Mouse (Mus musculus): Measurements from ENCODE around the gene Olfr1012. TPM values are rescaled to one million over a fixed set of nuclear protein-coding genes. Genes with fewer than 3 reads are reported as not detected.
"Not testable (repeated sequence)": the region's sequence is repeated elsewhere in the genome, so short reads cannot be mapped to it uniquely, and the experiment has no call there.

Olfr1012 gene
- total RNA-seq (2015; ENCODE audit: low replicate concordance) (not detected in 2 replicates), total RNA-seq (2017; ENCODE audit: low replicate concordance) (not detected in 2 replicates)

DNA sequence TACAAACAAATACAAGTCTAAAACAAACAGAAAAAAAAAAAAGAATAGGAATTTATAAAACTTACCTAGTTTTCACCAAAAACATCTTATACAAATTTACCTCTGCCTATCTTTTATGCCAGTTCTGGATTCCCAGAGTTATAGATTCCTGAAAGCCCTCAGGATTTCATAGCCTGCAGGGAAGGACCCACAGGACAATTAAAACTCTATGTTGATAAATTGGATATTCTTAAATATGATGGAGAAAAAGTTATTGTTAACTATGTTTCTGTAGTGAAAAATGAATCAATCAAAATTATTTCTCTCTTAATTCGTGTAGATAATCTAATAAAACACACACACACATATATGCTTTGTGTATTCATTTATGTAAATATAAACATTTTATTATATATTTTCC is at the start of gene Olfr1012:
Gene Olfr1012 (minus strand): TSS at position 101 of the 400 bp plus-strand sequence.
- ATAC-seq (replicated peaks; ENCODE audit: low FRiP score, poor library complexity, severe bottlenecking), result no peak

DNA sequence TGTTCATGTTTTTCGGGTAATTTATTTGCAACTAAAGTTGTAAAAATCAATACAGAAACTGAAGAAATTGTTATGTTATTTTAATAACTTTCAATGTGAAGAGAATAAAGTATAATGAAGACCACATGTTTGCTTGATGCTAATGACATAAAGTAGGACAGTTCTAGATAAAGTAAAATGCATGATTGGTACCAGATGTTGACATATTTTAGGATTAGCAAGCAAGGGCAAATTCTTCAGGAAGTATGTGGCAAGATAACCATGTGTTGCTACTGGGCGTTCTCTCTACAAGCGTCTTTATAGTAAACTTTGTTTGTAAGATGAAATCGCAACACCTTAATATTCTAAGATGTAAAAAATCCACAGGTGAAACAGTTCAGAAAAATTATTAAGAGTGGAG is 41.9 kb upstream of the Olfr1012 start:
- no peak for ATAC-seq (replicated peaks; ENCODE audit: low FRiP score, poor library complexity, severe bottlenecking)

DNA sequence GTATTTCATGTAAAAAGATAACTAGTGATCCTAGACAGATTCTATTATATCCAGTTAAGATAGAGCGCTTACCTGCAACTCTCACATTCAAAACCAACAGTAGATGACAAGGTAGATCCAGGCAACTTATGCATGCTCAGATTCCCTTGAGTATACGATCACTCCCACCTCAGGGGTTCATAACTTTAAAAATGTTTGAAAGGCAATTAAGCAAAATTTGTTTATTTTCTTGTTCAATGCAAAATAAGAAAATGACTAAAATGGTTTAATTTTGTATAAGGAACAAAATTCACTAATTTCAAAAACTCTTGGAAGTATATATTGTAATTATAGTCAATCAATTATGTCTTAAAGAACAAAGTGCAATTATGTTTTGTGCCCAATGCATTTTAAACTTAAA is 39.9 kb upstream of the Olfr1012 start, which contains the start of gene Olfr1016:
Gene Olfr1016 (minus strand): TSS at position 101 of the 400 bp plus-strand sequence.
- ATAC-seq (replicated peaks; ENCODE audit: low FRiP score, poor library complexity, severe bottlenecking), result no peak

DNA sequence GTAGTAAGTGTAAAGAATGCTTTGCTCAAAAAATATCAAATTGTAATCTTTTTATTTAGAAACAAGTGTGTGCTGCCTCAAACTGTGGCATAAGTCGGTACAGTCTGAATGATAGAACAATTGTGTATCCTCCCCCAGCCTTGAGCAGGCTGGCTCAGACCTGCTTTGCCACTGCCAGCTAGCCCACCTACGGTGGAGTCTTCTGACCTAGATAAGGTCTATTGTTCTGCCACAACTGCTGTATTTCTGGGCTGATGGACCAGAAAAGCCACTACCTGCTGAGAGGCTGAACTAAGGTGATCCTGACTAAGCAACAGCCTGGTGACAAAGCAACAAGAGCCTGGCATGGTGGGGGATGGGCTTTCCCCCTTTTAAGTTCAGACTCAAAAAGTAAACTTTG is 29.8 kb upstream of the Olfr1012 start:
- no peak for ATAC-seq (replicated peaks; ENCODE audit: low FRiP score, poor library complexity, severe bottlenecking)

DNA sequence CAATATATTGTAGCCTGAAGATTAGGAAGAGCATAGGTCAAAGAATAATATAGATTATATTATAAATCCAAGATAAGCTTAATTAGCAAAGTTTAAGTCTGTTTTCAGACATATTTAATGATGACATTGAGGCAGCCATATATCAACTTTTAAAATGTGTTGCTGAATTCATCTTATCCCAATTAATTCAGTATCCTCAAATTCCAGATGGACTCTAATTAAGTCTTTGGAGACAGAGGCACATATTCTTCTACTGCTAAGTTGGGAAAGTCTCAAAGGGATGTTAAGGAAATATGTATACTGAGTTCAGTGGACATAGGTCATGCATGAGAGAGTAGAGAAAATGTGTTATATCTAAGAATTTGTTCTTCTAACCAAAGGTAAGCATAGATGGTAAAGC is 19.2 kb upstream of the Olfr1012 start, which contains the start of gene Olfr1015:
Gene Olfr1015 (plus strand): TSS at position 301 of the 400 bp plus-strand sequence.
- no peak for ATAC-seq (replicated peaks; ENCODE audit: low FRiP score, poor library complexity, severe bottlenecking)

DNA sequence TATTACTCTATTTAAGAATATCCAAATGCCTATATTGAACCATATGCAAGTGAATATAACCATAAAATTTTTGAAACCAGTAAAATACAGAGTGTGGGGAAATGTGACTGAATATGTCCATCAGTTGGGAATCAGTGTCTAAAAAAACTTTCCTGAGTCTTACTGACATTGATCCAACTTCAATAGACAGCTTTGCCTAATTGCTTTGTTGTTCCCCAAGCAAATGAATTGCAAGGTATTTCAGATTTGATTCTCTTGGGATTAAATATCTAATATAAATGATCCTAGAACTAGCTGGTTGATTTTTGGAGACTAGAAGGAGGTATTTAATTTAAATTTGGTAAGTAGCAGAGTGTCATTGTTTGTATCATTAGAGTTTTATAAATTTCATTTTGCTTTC is 9.8 kb upstream of the Olfr1012 start, which contains the start of gene Olfr1014:
Gene Olfr1014 (plus strand): TSS at position 301 of the 400 bp plus-strand sequence.
- ATAC-seq (replicated peaks; ENCODE audit: low FRiP score, poor library complexity, severe bottlenecking), result no peak

DNA sequence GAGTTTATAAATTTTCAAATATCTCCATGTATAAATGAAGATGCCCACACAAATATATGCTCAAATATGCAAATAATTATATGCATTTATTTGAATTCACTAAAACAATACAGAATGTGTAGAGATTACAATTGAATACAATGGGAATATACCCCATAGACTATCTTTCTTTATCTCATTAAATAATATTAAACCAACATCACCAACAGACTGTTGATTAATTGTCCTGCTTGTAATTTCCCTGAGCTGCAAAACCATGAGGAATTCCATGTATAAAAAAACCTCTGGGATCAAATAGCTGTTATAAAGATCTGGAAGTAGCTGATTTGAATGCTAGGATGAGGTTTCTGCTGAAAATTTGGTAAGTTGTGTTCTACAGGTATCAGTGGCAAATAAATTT is 4.2 kb upstream of the Olfr1012 start, which contains the start of gene Olfr1013:
Gene Olfr1013 (plus strand): TSS at position 301 of the 400 bp plus-strand sequence.
- ATAC-seq (replicated peaks; ENCODE audit: low FRiP score, poor library complexity, severe bottlenecking), result no peak

DNA sequence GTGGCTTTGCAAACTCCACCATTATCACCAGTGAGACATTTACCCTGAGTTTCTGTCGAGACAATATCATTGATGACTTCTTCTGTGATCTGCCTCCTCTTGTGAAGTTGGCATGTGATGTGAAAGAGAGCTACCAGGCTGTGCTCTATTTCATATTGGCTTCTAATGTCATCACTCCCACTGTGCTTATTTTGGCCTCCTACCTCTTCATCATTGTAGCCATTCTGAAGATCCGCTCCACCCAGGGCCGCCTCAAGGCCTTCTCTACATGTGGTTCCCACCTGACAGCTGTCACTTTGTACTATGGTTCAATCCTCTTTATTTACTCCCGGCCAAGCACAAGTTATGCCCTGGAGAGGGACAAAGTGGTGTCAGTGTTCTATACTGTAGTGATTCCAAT is 8.7 kb downstream of the Olfr1012 start:
- ATAC-seq (replicated peaks; ENCODE audit: low FRiP score, poor library complexity, severe bottlenecking), result no peak

DNA sequence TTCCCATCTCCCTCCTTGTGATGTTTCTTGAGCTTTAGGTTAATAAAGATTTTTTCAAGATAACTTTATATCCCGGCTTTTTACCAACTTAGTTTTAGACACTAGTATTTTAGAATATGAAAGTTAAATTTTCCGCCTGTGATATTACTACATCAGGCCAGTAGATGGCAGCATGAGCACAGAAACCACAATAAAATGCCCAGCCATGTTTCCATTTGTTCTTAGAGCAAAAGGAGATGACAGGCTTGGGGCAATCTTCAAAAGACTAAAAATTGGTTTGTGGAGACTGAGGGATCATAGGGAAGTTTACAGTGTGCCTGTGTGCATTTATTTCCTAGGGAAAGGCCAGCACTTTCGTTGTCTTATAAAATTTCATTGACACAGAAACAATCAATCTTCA is 36.8 kb downstream of the Olfr1012 start:
- no peak for ATAC-seq (replicated peaks; ENCODE audit: low FRiP score, poor library complexity, severe bottlenecking)

DNA sequence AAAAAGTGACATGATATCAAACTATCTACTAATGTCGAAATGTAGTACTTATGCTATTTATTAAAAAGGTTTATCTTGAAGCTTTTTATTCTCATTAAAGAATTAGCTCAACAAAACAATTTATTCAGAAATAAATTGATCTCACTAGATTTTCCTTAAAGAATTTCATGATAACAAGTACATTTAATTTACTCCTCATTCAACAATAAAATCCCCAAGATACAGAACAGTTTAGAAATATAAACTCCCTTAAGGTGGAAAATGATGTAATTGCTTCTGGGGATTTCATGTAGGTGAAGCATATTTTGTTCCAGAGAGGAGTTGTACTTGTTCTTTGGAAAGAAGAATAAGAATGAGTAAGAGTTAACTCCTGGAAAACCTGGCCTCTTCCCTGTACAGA is 47.4 kb downstream of the Olfr1012 start, which contains the start of gene Olfr1009:
Gene Olfr1009 (plus strand): TSS at position 301 of the 400 bp plus-strand sequence.
- no peak for ATAC-seq (replicated peaks; ENCODE audit: low FRiP score, poor library complexity, severe bottlenecking)

DNA sequence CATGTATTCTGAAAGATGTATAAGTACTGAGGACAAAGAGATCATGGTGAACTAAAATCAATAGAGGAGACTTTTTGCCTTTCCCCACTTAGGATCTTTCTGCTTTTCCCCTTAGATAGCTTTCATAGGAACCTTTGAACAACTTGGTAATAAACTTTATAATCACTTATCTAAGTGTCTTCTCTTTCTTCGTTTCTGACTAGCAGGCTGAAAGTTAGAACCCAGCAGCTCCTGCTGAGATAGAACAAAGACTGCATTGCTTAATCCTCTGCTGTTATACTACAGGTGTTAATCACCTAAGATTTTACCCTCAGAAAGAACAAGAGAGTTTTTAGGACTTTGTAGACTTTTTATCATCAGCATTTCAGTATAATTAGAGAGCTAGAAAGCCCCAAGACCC is 51.4 kb downstream of the Olfr1012 start:
- no peak for ATAC-seq (replicated peaks; ENCODE audit: low FRiP score, poor library complexity, severe bottlenecking)

DNA sequence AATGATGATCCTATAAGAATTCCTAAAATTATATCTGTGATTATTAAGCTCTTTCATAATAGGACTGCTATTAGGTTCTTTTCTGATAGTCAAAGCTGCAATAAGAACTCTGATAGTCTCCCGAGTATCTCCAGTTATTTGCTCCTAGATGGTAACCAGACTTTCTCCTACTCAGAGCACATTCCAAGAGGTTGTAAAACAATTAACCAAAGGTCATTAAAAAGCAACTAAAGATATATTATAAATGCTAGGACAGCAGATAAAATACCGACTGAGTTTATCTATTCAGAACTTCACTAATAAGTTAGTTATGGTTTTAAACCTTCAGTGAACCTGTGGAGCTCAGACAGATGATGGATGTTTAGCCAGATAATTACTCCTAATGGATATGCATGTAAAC is 51.9 kb downstream of the Olfr1012 start:
- ATAC-seq (replicated peaks; ENCODE audit: low FRiP score, poor library complexity, severe bottlenecking), result not testable (repeated sequence)

Other genes starting within 250 kb of the Olfr1012 start
- gene 4833423E24Rik, start 243.7 kb downstream of the Olfr1012 start, total RNA-seq (2015; ENCODE audit: low replicate concordance), result not detected in 2 replicates
- gene 4833423E24Rik, start 243.7 kb downstream of the Olfr1012 start, total RNA-seq (2017; ENCODE audit: low replicate concordance), result not detected in 2 replicates
- not detected in 2 replicates for gene Olfr996, start 183.6 kb downstream of the Olfr1012 start, total RNA-seq (2015; ENCODE audit: low replicate concordance)
- not detected in 2 replicates for gene Olfr996, start 183.6 kb downstream of the Olfr1012 start, total RNA-seq (2017; ENCODE audit: low replicate concordance)
- gene Olfr998, start 173.8 kb downstream of the Olfr1012 start, total RNA-seq (2015; ENCODE audit: low replicate concordance), result not detected in 2 replicates
- gene Olfr998, start 173.8 kb downstream of the Olfr1012 start, total RNA-seq (2017; ENCODE audit: low replicate concordance), result not detected in 2 replicates
- gene Olfr1000, start 150.9 kb downstream of the Olfr1012 start, total RNA-seq (2015; ENCODE audit: low replicate concordance), result not detected in 2 replicates
- gene Olfr1000, start 150.9 kb downstream of the Olfr1012 start, total RNA-seq (2017; ENCODE audit: low replicate concordance), result not detected in 2 replicates
- not detected in 2 replicates for gene Olfr1002, start 112.1 kb downstream of the Olfr1012 start, total RNA-seq (2015; ENCODE audit: low replicate concordance)
- not detected in 2 replicates for gene Olfr1002, start 112.1 kb downstream of the Olfr1012 start, total RNA-seq (2017; ENCODE audit: low replicate concordance)
- not detected in 2 replicates for gene Olfr154, start 98.3 kb downstream of the Olfr1012 start, total RNA-seq (2015; ENCODE audit: low replicate concordance)
- gene Olfr154, start 98.3 kb downstream of the Olfr1012 start, total RNA-seq (2017; ENCODE audit: low replicate concordance), result not detected in 2 replicates
- gene Olfr1006, start 84.0 kb downstream of the Olfr1012 start, total RNA-seq (2015; ENCODE audit: low replicate concordance), result not detected in 2 replicates
- not detected in 2 replicates for gene Olfr1006, start 84.0 kb downstream of the Olfr1012 start, total RNA-seq (2017; ENCODE audit: low replicate concordance)
- gene Olfr1008, start 73.3 kb downstream of the Olfr1012 start, total RNA-seq (2015; ENCODE audit: low replicate concordance), result not detected in 2 replicates
- gene Olfr1008, start 73.3 kb downstream of the Olfr1012 start, total RNA-seq (2017; ENCODE audit: low replicate concordance), result not detected in 2 replicates
- not detected in 2 replicates for gene Olfr1009, start 47.3 kb downstream of the Olfr1012 start, total RNA-seq (2015; ENCODE audit: low replicate concordance)
- gene Olfr1009, start 47.3 kb downstream of the Olfr1012 start, total RNA-seq (2017; ENCODE audit: low replicate concordance), result not detected in 2 replicates
- not detected in 2 replicates for gene Olfr1013, start 4.3 kb upstream of the Olfr1012 start, total RNA-seq (2015; ENCODE audit: low replicate concordance)
- gene Olfr1013, start 4.3 kb upstream of the Olfr1012 start, total RNA-seq (2017; ENCODE audit: low replicate concordance), result not detected in 2 replicates
- gene Olfr1014, start 9.9 kb upstream of the Olfr1012 start, total RNA-seq (2015; ENCODE audit: low replicate concordance), result not detected in 2 replicates
- not detected in 2 replicates for gene Olfr1014, start 9.9 kb upstream of the Olfr1012 start, total RNA-seq (2017; ENCODE audit: low replicate concordance)
- not detected in 2 replicates for gene Olfr1015, start 19.3 kb upstream of the Olfr1012 start, total RNA-seq (2015; ENCODE audit: low replicate concordance)
- 1.1 TPM in 1 of 2 replicates, not detected in the other for gene Olfr1015, start 19.3 kb upstream of the Olfr1012 start, total RNA-seq (2017; ENCODE audit: low replicate concordance)
- not detected in 2 replicates for gene Olfr1016, start 39.8 kb upstream of the Olfr1012 start, total RNA-seq (2015; ENCODE audit: low replicate concordance)
- gene Olfr1016, start 39.8 kb upstream of the Olfr1012 start, total RNA-seq (2017; ENCODE audit: low replicate concordance), result 1.4 TPM in 1 of 2 replicates, not detected in the other
- not detected in 2 replicates for gene Olfr1018, start 55.7 kb upstream of the Olfr1012 start, total RNA-seq (2015; ENCODE audit: low replicate concordance)
- not detected in 2 replicates for gene Olfr1018, start 55.7 kb upstream of the Olfr1012 start, total RNA-seq (2017; ENCODE audit: low replicate concordance)
- not detected in 2 replicates for gene Olfr1019, start 82.7 kb upstream of the Olfr1012 start, total RNA-seq (2015; ENCODE audit: low replicate concordance)
- gene Olfr1019, start 82.7 kb upstream of the Olfr1012 start, total RNA-seq (2017; ENCODE audit: low replicate concordance), result not detected in 2 replicates
- not detected in 2 replicates for gene Olfr1020, start 84.3 kb upstream of the Olfr1012 start, total RNA-seq (2015; ENCODE audit: low replicate concordance)
- not detected in 2 replicates for gene Olfr1020, start 84.3 kb upstream of the Olfr1012 start, total RNA-seq (2017; ENCODE audit: low replicate concordance)
- gene Olfr1022, start 105.8 kb upstream of the Olfr1012 start, total RNA-seq (2015; ENCODE audit: low replicate concordance), result not detected in 2 replicates
- not detected in 2 replicates for gene Olfr1022, start 105.8 kb upstream of the Olfr1012 start, total RNA-seq (2017; ENCODE audit: low replicate concordance)
- not detected in 2 replicates for gene Olfr1023, start 122.9 kb upstream of the Olfr1012 start, total RNA-seq (2015; ENCODE audit: low replicate concordance)
- not detected in 2 replicates for gene Olfr1023, start 122.9 kb upstream of the Olfr1012 start, total RNA-seq (2017; ENCODE audit: low replicate concordance)
- not detected in 2 replicates for gene Olfr1024, start 142.3 kb upstream of the Olfr1012 start, total RNA-seq (2015; ENCODE audit: low replicate concordance)
- gene Olfr1024, start 142.3 kb upstream of the Olfr1012 start, total RNA-seq (2017; ENCODE audit: low replicate concordance), result not detected in 2 replicates
- not detected in 2 replicates for gene Olfr1025-ps1, start 152.4 kb upstream of the Olfr1012 start, total RNA-seq (2015; ENCODE audit: low replicate concordance)
- gene Olfr1025-ps1, start 152.4 kb upstream of the Olfr1012 start, total RNA-seq (2017; ENCODE audit: low replicate concordance), result not detected in 2 replicates
- not detected in 2 replicates for gene Olfr1026, start 158.8 kb upstream of the Olfr1012 start, total RNA-seq (2015; ENCODE audit: low replicate concordance)
- gene Olfr1026, start 158.8 kb upstream of the Olfr1012 start, total RNA-seq (2017; ENCODE audit: low replicate concordance), result not detected in 2 replicates
- not detected in 2 replicates for gene Olfr1028, start 187.7 kb upstream of the Olfr1012 start, total RNA-seq (2015; ENCODE audit: low replicate concordance)
- gene Olfr1028, start 187.7 kb upstream of the Olfr1012 start, total RNA-seq (2017; ENCODE audit: low replicate concordance), result 0.42 TPM in 1 of 2 replicates, not detected in the other
- not detected in 2 replicates for gene Olfr1029, start 211.1 kb upstream of the Olfr1012 start, total RNA-seq (2015; ENCODE audit: low replicate concordance)
- gene Olfr1029, start 211.1 kb upstream of the Olfr1012 start, total RNA-seq (2017; ENCODE audit: low replicate concordance), result not detected in 2 replicates
- gene Olfr1030, start 216.5 kb upstream of the Olfr1012 start, total RNA-seq (2015; ENCODE audit: low replicate concordance), result not detected in 2 replicates
- not detected in 2 replicates for gene Olfr1030, start 216.5 kb upstream of the Olfr1012 start, total RNA-seq (2017; ENCODE audit: low replicate concordance)
- gene Olfr1031, start 227.5 kb upstream of the Olfr1012 start, total RNA-seq (2015; ENCODE audit: low replicate concordance), result not detected in 2 replicates
- gene Olfr1031, start 227.5 kb upstream of the Olfr1012 start, total RNA-seq (2017; ENCODE audit: low replicate concordance), result not detected in 2 replicates
- not detected in 2 replicates for gene Olfr1032, start 242.8 kb upstream of the Olfr1012 start, total RNA-seq (2015; ENCODE audit: low replicate concordance)
- not detected in 2 replicates for gene Olfr1032, start 242.8 kb upstream of the Olfr1012 start, total RNA-seq (2017; ENCODE audit: low replicate concordance)

Measured in erythroblast, adult 5-6 weeks (primary cell).